Mouse (Mus musculus): Measurements from ENCODE around the gene Tbx20.

DNA sequence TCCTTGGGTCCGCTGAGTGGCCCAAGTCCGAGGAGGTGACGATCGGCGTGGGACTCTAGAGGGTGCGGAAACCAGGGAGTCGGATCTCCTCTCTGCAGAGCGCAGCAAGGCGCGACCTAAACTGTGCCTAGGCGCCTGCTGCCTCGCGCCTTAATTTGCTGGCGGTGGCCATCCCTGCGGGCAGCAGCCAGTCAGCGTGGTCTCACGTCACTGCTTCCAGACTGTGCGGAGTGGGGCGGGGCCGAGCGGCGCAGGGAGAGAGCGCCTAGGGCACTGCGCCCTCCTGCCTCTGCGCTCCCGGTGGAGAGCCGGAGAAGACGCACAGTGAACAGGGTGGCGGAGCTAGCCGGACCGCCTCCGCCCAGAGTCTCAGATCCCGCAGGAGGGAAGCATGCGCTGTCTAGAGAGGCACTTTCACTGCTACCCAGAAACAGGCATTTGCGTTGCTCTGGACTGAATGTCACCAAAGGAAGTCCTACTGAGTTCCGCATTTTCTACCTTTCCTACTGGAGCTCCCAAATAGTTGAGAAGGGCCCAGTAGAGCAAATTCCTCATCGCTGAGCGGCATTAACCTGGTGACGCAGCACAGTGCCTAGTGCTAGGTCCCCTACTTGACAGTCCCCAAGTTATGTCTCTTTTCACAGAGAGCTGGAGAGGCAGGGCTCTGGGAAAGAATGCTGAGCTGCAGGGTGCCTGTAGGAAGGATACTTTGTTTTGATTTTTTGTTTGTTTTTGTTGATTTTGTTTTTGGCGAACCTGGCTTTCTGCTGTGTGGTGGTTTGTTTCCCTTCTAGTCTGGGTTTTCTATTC lies at the start of gene Tbx20:
- no peak for TF ChIP-seq CTCF (IDR thresholded peaks at IDR 0.05; ENCODE audit: low read depth)
- TF ChIP-seq EP300 (optimal IDR thresholded peaks at IDR 0.05), result no peak

Measured in stomach, postnatal 0 days (tissue).